Mouse (Mus musculus): ENCODE measurements around the gene Trim71. TPM values are rescaled to one million over a fixed set of nuclear protein-coding genes. Genes with fewer than 3 reads are reported as not detected.

Gene Trim71
- polyA plus RNA-seq, 1 experiment: 0.01 TPM

GRCm38 (mm10) chr9:114512831-114513230 is 51.3 kb downstream of the Trim71 start:
- no peaks in the 10 kb centered on the region for H3K36me3 ChIP-seq (ENCODE audit: control insufficient read depth, insufficient read depth)
- no peak overlapping the region for H3K4me3 ChIP-seq
- no peak overlapping the region for H3ac ChIP-seq (ENCODE audit: control insufficient read depth, insufficient read length)
- no peak overlapping the region for H3K4me2 ChIP-seq (ENCODE audit: low read depth)
- no peaks in the 10 kb centered on the region for H3K27me3 ChIP-seq (ENCODE audit: control insufficient read depth, insufficient read depth, insufficient read length)
- H3K79me2 ChIP-seq (ENCODE audit: control insufficient read depth, insufficient read depth): no peaks in the 10 kb centered on the region
- no peak for TF ChIP-seq MYOG (IDR thresholded peaks at IDR 0.05; ENCODE audit: control insufficient read depth in 1 of 3, insufficient read depth in 1 of 3, insufficient read length in 2 of 3, low read depth in 2 of 3)
- no peak for TF ChIP-seq USF1 (IDR thresholded peaks at IDR 0.05; ENCODE audit: low read depth)
- TF ChIP-seq POLR2A (IDR thresholded peaks at IDR 0.05; ENCODE audit: insufficient read length, low read depth): no peak
- no peak for TF ChIP-seq TCF12 (IDR thresholded peaks at IDR 0.05; ENCODE audit: insufficient read depth, poor library complexity, severe bottlenecking)
- no peak for TF ChIP-seq TCF3 (IDR thresholded peaks at IDR 0.05; ENCODE audit: insufficient read length, low read depth)
- TF ChIP-seq SRF (IDR thresholded peaks at IDR 0.05; ENCODE audit: control insufficient read depth, insufficient read length, low read depth): no peak
- no peak for TF ChIP-seq MAX (IDR thresholded peaks at IDR 0.05; ENCODE audit: low read depth)
- no peak for TF ChIP-seq CEBPB (IDR thresholded peaks at IDR 0.05; ENCODE audit: insufficient read depth, poor library complexity, severe bottlenecking)
- no peak for TF ChIP-seq E2F4 (IDR thresholded peaks at IDR 0.05; ENCODE audit: insufficient read depth)
- no peak for TF ChIP-seq POLR2AphosphoS2 (IDR thresholded peaks at IDR 0.05; ENCODE audit: insufficient read length, low read depth)
- no peak for TF ChIP-seq MYOD1 (IDR thresholded peaks at IDR 0.05; ENCODE audit: control insufficient read depth in 1 of 3, insufficient read length in 2 of 3, low read depth in 2 of 3)
- TF ChIP-seq REST (IDR thresholded peaks at IDR 0.05; ENCODE audit: insufficient read depth, insufficient read length): no peak

- Histone ChIP-seq H3K4me2 (ENCODE audit: low read depth) (no peak overlapping the region), H3K27me3 (ENCODE audit: control insufficient read depth, insufficient read depth, insufficient read length) (no peaks in the 10 kb centered on the region), H3K79me2 (ENCODE audit: control insufficient read depth, insufficient read depth) (no peaks in the 10 kb centered on the region), H3ac (ENCODE audit: control insufficient read depth, insufficient read length) (no peak overlapping the region), H3K4me3 (no peak overlapping the region), H3K36me3 (ENCODE audit: control insufficient read depth, insufficient read depth) (no peaks in the 10 kb centered on the region)
- no peak for TF ChIP-seq TCF3 (IDR thresholded peaks at IDR 0.05; ENCODE audit: insufficient read length, low read depth)
Observed at GRCm38 (mm10) chr9:114509785-114510184, 54.4 kb downstream of the Trim71 start.

- Histone ChIP-seq H3K79me2 (ENCODE audit: control insufficient read depth, insufficient read depth) (no peaks in the 10 kb centered on the region), H3K4me2 (ENCODE audit: low read depth) (no peak overlapping the region), H3K27me3 (ENCODE audit: control insufficient read depth, insufficient read depth, insufficient read length) (no peaks in the 10 kb centered on the region), H3K4me3 (no peak overlapping the region), H3ac (ENCODE audit: control insufficient read depth, insufficient read length) (no peak overlapping the region), H3K36me3 (ENCODE audit: control insufficient read depth, insufficient read depth) (no peaks in the 10 kb centered on the region)
- TF ChIP-seq TCF3 (IDR thresholded peaks at IDR 0.05; ENCODE audit: insufficient read length, low read depth) (no peak), POLR2AphosphoS2 (IDR thresholded peaks at IDR 0.05; ENCODE audit: insufficient read length, low read depth) (no peak), MYOG (IDR thresholded peaks at IDR 0.05; ENCODE audit: control insufficient read depth in 1 of 3, insufficient read depth in 1 of 3, insufficient read length in 2 of 3, low read depth in 2 of 3) (no peak), MYOD1 (IDR thresholded peaks at IDR 0.05; ENCODE audit: control insufficient read depth in 1 of 3, insufficient read length in 2 of 3, low read depth in 2 of 3) (no peak), POLR2A (IDR thresholded peaks at IDR 0.05; ENCODE audit: insufficient read length, low read depth) (no peak), CEBPB (IDR thresholded peaks at IDR 0.05; ENCODE audit: insufficient read depth, poor library complexity, severe bottlenecking) (no peak), SRF (IDR thresholded peaks at IDR 0.05; ENCODE audit: control insufficient read depth, insufficient read length, low read depth) (no peak), USF1 (IDR thresholded peaks at IDR 0.05; ENCODE audit: low read depth) (no peak), REST (IDR thresholded peaks at IDR 0.05; ENCODE audit: insufficient read depth, insufficient read length) (no peak), MAX (IDR thresholded peaks at IDR 0.05; ENCODE audit: low read depth) (no peak), E2F4 (IDR thresholded peaks at IDR 0.05; ENCODE audit: insufficient read depth) (no peak), TCF12 (IDR thresholded peaks at IDR 0.05; ENCODE audit: insufficient read depth, poor library complexity, severe bottlenecking) (no peak)
Observed at GRCm38 (mm10) chr9:114507421-114507820, 56.7 kb downstream of the Trim71 start.

- Histone ChIP-seq H3K4me3 (no peak overlapping the region), H3K79me2 (ENCODE audit: control insufficient read depth, insufficient read depth) (no peaks in the 10 kb centered on the region), H3K4me2 (ENCODE audit: low read depth) (no peak overlapping the region), H3K27me3 (ENCODE audit: control insufficient read depth, insufficient read depth, insufficient read length) (no peaks in the 10 kb centered on the region), H3ac (ENCODE audit: control insufficient read depth, insufficient read length) (no peak overlapping the region), H3K36me3 (ENCODE audit: control insufficient read depth, insufficient read depth) (no peaks in the 10 kb centered on the region)
- TF ChIP-seq MYOG (IDR thresholded peaks at IDR 0.05; ENCODE audit: control insufficient read depth in 1 of 3, insufficient read depth in 1 of 3, insufficient read length in 2 of 3, low read depth in 2 of 3): peak in 1 of 3 experiments; percentile 40
- peak in 1 of 3 experiments; percentile 45 for TF ChIP-seq MYOD1 (IDR thresholded peaks at IDR 0.05; ENCODE audit: control insufficient read depth in 1 of 3, insufficient read length in 2 of 3, low read depth in 2 of 3)
- no peak for TF ChIP-seq POLR2A (IDR thresholded peaks at IDR 0.05; ENCODE audit: insufficient read length, low read depth)
Observed at GRCm38 (mm10) chr9:114506564-114506963, 57.6 kb downstream of the Trim71 start.

- Histone ChIP-seq H3K4me3 (no peak within 1 kb of the TSS), H3K36me3 (ENCODE audit: control insufficient read depth, insufficient read depth) (no peaks in the 10 kb centered on the region), H3K4me2 (ENCODE audit: low read depth) (no peak within 1 kb of the TSS), H3ac (ENCODE audit: control insufficient read depth, insufficient read length) (no peak within 1 kb of the TSS), H3K27me3 (ENCODE audit: control insufficient read depth, insufficient read depth, insufficient read length) (no peaks in the 10 kb centered on the region), H3K79me2 (ENCODE audit: control insufficient read depth, insufficient read depth) (no peaks in the 10 kb centered on the region)
- TF ChIP-seq MAX (IDR thresholded peaks at IDR 0.05; ENCODE audit: low read depth): no peak
- no peak for TF ChIP-seq REST (IDR thresholded peaks at IDR 0.05; ENCODE audit: insufficient read depth, insufficient read length)
- no peak for TF ChIP-seq USF1 (IDR thresholded peaks at IDR 0.05; ENCODE audit: low read depth)
- TF ChIP-seq POLR2AphosphoS2 (IDR thresholded peaks at IDR 0.05; ENCODE audit: insufficient read length, low read depth): no peak
- TF ChIP-seq MYOG (IDR thresholded peaks at IDR 0.05; ENCODE audit: control insufficient read depth in 1 of 3, insufficient read depth in 1 of 3, insufficient read length in 2 of 3, low read depth in 2 of 3): no peak
- no peak for TF ChIP-seq POLR2A (IDR thresholded peaks at IDR 0.05; ENCODE audit: insufficient read length, low read depth)
- no peak for TF ChIP-seq E2F4 (IDR thresholded peaks at IDR 0.05; ENCODE audit: insufficient read depth)
- no peak for TF ChIP-seq MYOD1 (IDR thresholded peaks at IDR 0.05; ENCODE audit: control insufficient read depth in 1 of 3, insufficient read length in 2 of 3, low read depth in 2 of 3)
- TF ChIP-seq TCF3 (IDR thresholded peaks at IDR 0.05; ENCODE audit: insufficient read length, low read depth): no peak
- no peak for TF ChIP-seq TCF12 (IDR thresholded peaks at IDR 0.05; ENCODE audit: insufficient read depth, poor library complexity, severe bottlenecking)
- no peak for TF ChIP-seq CEBPB (IDR thresholded peaks at IDR 0.05; ENCODE audit: insufficient read depth, poor library complexity, severe bottlenecking)
- TF ChIP-seq SRF (IDR thresholded peaks at IDR 0.05; ENCODE audit: control insufficient read depth, insufficient read length, low read depth): no peak
Observed at GRCm38 (mm10) chr9:114504816-114505215, 59.4 kb downstream of the Trim71 start, which contains the start of gene Ccr4. Ccr4 (minus strand) TSS chr9:114504916.
